9 mouse cellular contexts compared by ENCODE assay signal in the genomic region with DNA sequence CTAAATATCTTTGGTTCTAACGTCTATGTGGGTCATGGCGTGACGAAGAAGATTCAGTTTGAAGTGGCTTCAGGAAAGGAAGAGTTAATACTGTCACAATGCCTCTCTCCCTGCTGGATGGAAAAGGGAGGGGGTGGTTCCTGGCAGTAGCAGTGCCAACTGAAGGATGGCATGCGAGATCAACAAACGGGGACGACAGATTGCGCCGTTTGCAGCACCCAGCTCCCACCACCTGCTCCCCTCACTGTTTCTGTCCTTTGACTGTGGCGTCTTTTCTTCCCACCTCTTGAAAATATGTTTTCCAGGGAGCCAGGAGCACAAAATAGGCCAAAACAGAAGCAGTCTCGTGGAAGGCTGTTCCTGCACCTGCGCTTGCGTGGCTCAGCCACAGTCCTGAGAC.
A peak's percentile ranks its signal among the peaks of the same experiment; 100 is the strongest.
DNase-seq lines count a peak whose midpoint lies in the region; ATAC-seq and TF ChIP-seq lines count a peak whose summit lies in the region.
"Had no signal": no experiment of that assay in that cellular context is flagged by ENCODE, and none has a peak within 500 bp of the region (broad histone marks: within the 10 kb centered on the region; RNA-seq: fewer than 3 reads in every experiment).

No protein-coding gene starts in this region.

- H3K36me3 ChIP-seq in midbrain, embryonic 13.5 days, result no peaks in the 10 kb centered on the region
- no peaks in the 10 kb centered on the region for H3K36me3 ChIP-seq in midbrain, embryonic 11.5 days (ENCODE audit: control insufficient read depth, insufficient read depth, low read length)
- no peaks in the 10 kb centered on the region for H3K36me3 ChIP-seq in forebrain, postnatal 0 days (ENCODE audit: insufficient read depth)
- H3K36me3 ChIP-seq in intestine, postnatal 0 days (ENCODE audit: control insufficient read depth, insufficient read depth), result no peaks in the 10 kb centered on the region
- H3K36me3 ChIP-seq: limb, embryonic 12.5 days had no signal

- WGBS in midbrain, embryonic 13.5 days, result 75% methylated on average over 12 of the region's 12 CpGs
- WGBS in midbrain, embryonic 11.5 days, result 85% methylated on average over 12 of the region's 12 CpGs
- WGBS in forebrain, postnatal 0 days, result 33% methylated on average over 12 of the region's 12 CpGs
- WGBS in intestine, postnatal 0 days, result 81% methylated on average over 12 of the region's 12 CpGs

- no peak for ATAC-seq in midbrain, embryonic 13.5 days
- no peak for ATAC-seq in midbrain, embryonic 11.5 days (ENCODE audit: low FRiP score)
- peak; percentile 64 for ATAC-seq in forebrain, postnatal 0 days
- ATAC-seq in intestine, postnatal 0 days, result no peak

- no peaks in the 10 kb centered on the region for H3K9me3 ChIP-seq in midbrain, embryonic 13.5 days
- no peaks in the 10 kb centered on the region for H3K9me3 ChIP-seq in midbrain, embryonic 11.5 days (ENCODE audit: control insufficient read depth, low read length)
- no peaks in the 10 kb centered on the region for H3K9me3 ChIP-seq in forebrain, postnatal 0 days (ENCODE audit: low read length)
- H3K9me3 ChIP-seq in intestine, postnatal 0 days (ENCODE audit: control insufficient read depth), result no peaks in the 10 kb centered on the region
- H3K9me3 ChIP-seq: limb, embryonic 12.5 days had no signal

- no peak overlapping the region for H3K9ac ChIP-seq in midbrain, embryonic 13.5 days (replicated peaks)
- H3K9ac ChIP-seq in midbrain, embryonic 11.5 days (ENCODE audit: low read length), result no peak overlapping the region
- H3K9ac ChIP-seq in forebrain, postnatal 0 days, result no peak overlapping the region
- no peak overlapping the region for H3K9ac ChIP-seq in intestine, postnatal 0 days (ENCODE audit: low read depth, low read length)
- H3K9ac ChIP-seq: limb, embryonic 12.5 days had no signal

- peak overlapping the region; percentile 35; the same call in 1 of the 2 replicates for H3K27ac ChIP-seq in midbrain, embryonic 13.5 days
- no peak overlapping the region for H3K27ac ChIP-seq in midbrain, embryonic 11.5 days (ENCODE audit: low read depth, low read length)
- 0 out of 2 replicates have a peak overlapping the region, but pooled peaks have one; percentile 4 for H3K27ac ChIP-seq in forebrain, postnatal 0 days (ENCODE audit: low read depth, low read length)
- no peak overlapping the region for H3K27ac ChIP-seq in intestine, postnatal 0 days (ENCODE audit: low read depth, low read length)
- H3K27ac ChIP-seq: limb, embryonic 12.5 days had no signal

- DNase-seq in midbrain, embryonic 11.5 days (ENCODE audit: low spot score, missing footprints), result no peak
- DNase-seq in forebrain, postnatal 0 days, result peak; percentile 87
- DNase-seq in layer of hippocampus, postnatal 36 days, result peak; percentile 81 to 86
- DNase-seq in right cerebral cortex, postnatal 25 days, result peak; percentile 78
- no peak for DNase-seq in lung, adult 18-20 months
- DNase-seq in ovary, postnatal 14 days (ENCODE audit: low spot score), result no peak

- H3K4me3 ChIP-seq in midbrain, embryonic 13.5 days (replicated peaks), result no peak overlapping the region
- no peak overlapping the region for H3K4me3 ChIP-seq in midbrain, embryonic 11.5 days (ENCODE audit: low read depth, low read length)
- H3K4me3 ChIP-seq in forebrain, postnatal 0 days (ENCODE audit: low read depth, low read length), result no peak overlapping the region
- no peak overlapping the region for H3K4me3 ChIP-seq in intestine, postnatal 0 days (ENCODE audit: low read depth, low read length)
- H3K4me3 ChIP-seq: limb, embryonic 12.5 days had no signal

- H3K4me1 ChIP-seq in midbrain, embryonic 13.5 days (replicated peaks), result peaks cover 37% of the 10 kb centered on the region
- peaks cover 12% of the 10 kb centered on the region for H3K4me1 ChIP-seq in midbrain, embryonic 11.5 days (ENCODE audit: control insufficient read depth, insufficient read depth, low read length)
- H3K4me1 ChIP-seq in forebrain, postnatal 0 days (ENCODE audit: insufficient read depth), result peaks cover 15% of the 10 kb centered on the region
- H3K4me1 ChIP-seq in intestine, postnatal 0 days (replicated peaks; ENCODE audit: control insufficient read depth, insufficient read depth, low read length), result 0 out of 2 replicates have a peak, but pooled peaks cover 8% of the 10 kb centered on the region

- H3K4me2 ChIP-seq in midbrain, embryonic 13.5 days (replicated peaks), result peak overlapping the region; percentile 22; the same call in 1 of the 2 replicates
- no peak overlapping the region for H3K4me2 ChIP-seq in midbrain, embryonic 11.5 days
- H3K4me2 ChIP-seq in forebrain, postnatal 0 days (ENCODE audit: low read depth), result no peak overlapping the region
- H3K4me2 ChIP-seq in intestine, postnatal 0 days (replicated peaks; ENCODE audit: low read depth), result no peak overlapping the region
- H3K4me2 ChIP-seq: limb, embryonic 12.5 days had no signal

- TF ChIP-seq CTCF in forebrain, postnatal 0 days (IDR thresholded peaks at IDR 0.05; ENCODE audit: low read depth), result no peak
- TF ChIP-seq CTCF in intestine, postnatal 0 days (IDR thresholded peaks at IDR 0.05; ENCODE audit: low read depth), result no peak

- peaks cover 4% of the 10 kb centered on the region; the same call in 1 of the 2 replicates for H3K27me3 ChIP-seq in midbrain, embryonic 13.5 days
- no peaks in the 10 kb centered on the region for H3K27me3 ChIP-seq in midbrain, embryonic 11.5 days (ENCODE audit: control insufficient read depth, insufficient read depth, low read length)
- no peaks in the 10 kb centered on the region for H3K27me3 ChIP-seq in forebrain, postnatal 0 days (ENCODE audit: insufficient read depth, low read length)
- H3K27me3 ChIP-seq in intestine, postnatal 0 days (replicated peaks; ENCODE audit: control insufficient read depth, insufficient read depth, low read length), result no peaks in the 10 kb centered on the region; the same call in 1 of the 2 replicates
- H3K27me3 ChIP-seq: limb, embryonic 12.5 days had no signal

Comparison
In these comparisons a context has a peak if more than half of its experiments do, and no peak if none do; other contexts are left out.
1. H3K27ac ChIP-seq: peak in midbrain, embryonic 13.5 days (single experiment) and forebrain, postnatal 0 days (single experiment); none in midbrain, embryonic 11.5 days (single experiment) and intestine, postnatal 0 days (single experiment).
2. DNase-seq: peak in forebrain, postnatal 0 days (single experiment), layer of hippocampus, postnatal 36 days (2 of 2) and right cerebral cortex, postnatal 25 days (single experiment); none in midbrain, embryonic 11.5 days (single experiment), lung, adult 18-20 months (0 of 2) and ovary, postnatal 14 days (single experiment).